Mouse (Mus musculus) kidney, embryonic 14.5 days (tissue): Measurements from ENCODE around the gene Heatr6. TPM values are rescaled to one million over a fixed set of nuclear protein-coding genes. Genes with fewer than 3 reads are reported as not detected.

Source experiments
- ATAC-seq: fragments of 200-750 bp; cut with Nextera tagmentation; 2 replicates; pipeline ENCODE4 v1.8.0; 2017; ENCODE audit warnings: moderate number of reproducible peaks, mild to moderate bottlenecking, moderate TSS enrichment, moderate library complexity; ENCODE audit not compliant: low FRiP score, low TSS enrichment
- H3K27ac ChIP-seq: fragments of 300-500 bp; sonication (generic); 2 replicates; pipeline ENCODE4 v1.5.1; 2014; ENCODE audit warnings: low read depth, mild to moderate bottlenecking, low read length, moderate library complexity, mixed read lengths
- H3K27me3 ChIP-seq: fragments of 300-500 bp; sonication (generic); 2 replicates; pipeline ENCODE4 v1.6.1; 2014; ENCODE audit warnings: mild to moderate bottlenecking, low read length; ENCODE audit not compliant: control insufficient read depth, insufficient read depth
- H3K36me3 ChIP-seq: fragments of 300-500 bp; sonication (generic); 2 replicates; pipeline ENCODE4 v1.6.1; 2014; ENCODE audit warnings: low read length, mixed read lengths; ENCODE audit not compliant: control insufficient read depth, insufficient read depth
- H3K4me1 ChIP-seq: fragments of 300-500 bp; sonication (generic); 2 replicates; pipeline ENCODE4 v1.6.1; 2014; ENCODE audit warnings: low read length, mixed read lengths; ENCODE audit not compliant: control insufficient read depth, insufficient read depth
- H3K4me2 ChIP-seq: fragments of 300-500 bp; sonication (generic); replicated peaks from 2 replicates; pipeline ENCODE4 v1.6.1; 2014; ENCODE audit warnings: low read depth, mild to moderate bottlenecking, low read length
- H3K4me3 ChIP-seq: fragments of 300-500 bp; sonication (generic); 2 replicates; pipeline ENCODE4 v1.5.1; 2014; ENCODE audit warnings: mild to moderate bottlenecking, low read length
- H3K9ac ChIP-seq: fragments of 300-500 bp; sonication (generic); 2 replicates; pipeline ENCODE4 v1.6.1; 2014; ENCODE audit warnings: low read depth, mild to moderate bottlenecking, low read length, moderate library complexity
- H3K9me3 ChIP-seq: fragments of 300-500 bp; sonication (generic); 2 replicates; pipeline ENCODE4 v1.6.1; 2016; ENCODE audit warnings: low read length; ENCODE audit not compliant: control insufficient read depth
- WGBS: fragments of 180-500 bp; shearing (Covaris S2); extraction: QIAGEN DNeasy Blood & Tissue Kit; methylation state at CpG from one replicate; pipeline ENCODE4 v1.1.7; 2014; 5-methylcytosine and 5-hydroxymethylcytosine counted together
- polyA plus RNA-seq: library from polyadenylated mRNA; unstranded; fragments of >200 nt; fragmentation: Nextera tagmentation; extraction: Ambion mirVana; gene quantifications from 2 replicates; pipeline ENCODE4 v1.2.1, GENCODE M21; 2014

Gene Heatr6
- polyA plus RNA-seq, 1 experiment from 2014 or later, result 28.7 TPM

- no peak for ATAC-seq
- Histone ChIP-seq H3K4me2 (no peak overlapping the region), H3K4me3 (no peak overlapping the region), H3K27ac (no peak overlapping the region), H3K9me3 (no peaks in the 10 kb centered on the region), H3K4me1 (no peaks in the 10 kb centered on the region), H3K27me3 (no peaks in the 10 kb centered on the region), H3K36me3 (peaks cover 87% of the 10 kb centered on the region), H3K9ac (no peak overlapping the region)
- WGBS, result 92% methylated on average over 16 of the region's 16 CpGs
These were observed 20.2 kb downstream of the Heatr6 start for GRCm38 (mm10) chr11:83773691-83774090.

- Histone ChIP-seq H3K9ac (no peak overlapping the region), H3K4me3 (no peak overlapping the region), H3K27ac (no peak overlapping the region), H3K9me3 (no peaks in the 10 kb centered on the region), H3K27me3 (no peaks in the 10 kb centered on the region), H3K36me3 (peaks cover 87% of the 10 kb centered on the region), H3K4me2 (no peak overlapping the region), H3K4me1 (no peaks in the 10 kb centered on the region)
- 96% methylated on average over 11 of the region's 11 CpGs for WGBS
- no peak for ATAC-seq
These were observed 20.8 kb downstream of the Heatr6 start for GRCm38 (mm10) chr11:83774324-83774723.

GRCm38 (mm10) chr11:83776798-83777197, 23.3 kb downstream of the Heatr6 start:
- Histone ChIP-seq H3K4me3 (no peak overlapping the region), H3K9me3 (no peaks in the 10 kb centered on the region), H3K36me3 (peaks cover 89% of the 10 kb centered on the region), H3K4me1 (no peaks in the 10 kb centered on the region), H3K27me3 (no peaks in the 10 kb centered on the region), H3K4me2 (no peak overlapping the region), H3K9ac (no peak overlapping the region), H3K27ac (no peak overlapping the region)
- ATAC-seq, result no peak
- 93% methylated on average over 8 of the region's 8 CpGs for WGBS

GRCm38 (mm10) chr11:83783931-83784600, 30.6 kb downstream of the Heatr6 start:
- Histone ChIP-seq H3K4me3 (no peak overlapping the region), H3K9me3 (no peaks in the 10 kb centered on the region), H3K27ac (no peak overlapping the region), H3K4me2 (no peak overlapping the region), H3K27me3 (no peaks in the 10 kb centered on the region), H3K9ac (no peak overlapping the region), H3K4me1 (no peaks in the 10 kb centered on the region), H3K36me3 (peaks cover 38% of the 10 kb centered on the region)
- no peak for ATAC-seq
- 82% methylated on average over 14 of the region's 14 CpGs for WGBS

- no peak; the same call in 1 of the 2 replicates for ATAC-seq
- Histone ChIP-seq H3K9ac (no peak overlapping the region), H3K27ac (no peak overlapping the region), H3K27me3 (no peaks in the 10 kb centered on the region), H3K36me3 (peaks cover 32% of the 10 kb centered on the region), H3K9me3 (no peaks in the 10 kb centered on the region), H3K4me1 (no peaks in the 10 kb centered on the region), H3K4me3 (no peak overlapping the region), H3K4me2 (no peak overlapping the region)
- WGBS, result 79% methylated on average over 2 of the region's 2 CpGs
These were observed 31.2 kb downstream of the Heatr6 start for GRCm38 (mm10) chr11:83784661-83785060.

GRCm38 (mm10) chr11:83785366-83785765, 31.9 kb downstream of the Heatr6 start:
- H3K27ac ChIP-seq, result no peak overlapping the region
- H3K9me3 ChIP-seq, result no peaks in the 10 kb centered on the region
- ATAC-seq, result 0 out of 2 replicates have a peak, but pooled peaks have one; percentile 60
- no peaks in the 10 kb centered on the region for H3K4me1 ChIP-seq
- WGBS, result 8% methylated on average over 2 of the region's 2 CpGs
- H3K27me3 ChIP-seq, result no peaks in the 10 kb centered on the region
- H3K36me3 ChIP-seq, result peaks cover 25% of the 10 kb centered on the region
- H3K4me2 ChIP-seq, result no peak overlapping the region
- H3K9ac ChIP-seq, result no peak overlapping the region
- no peak overlapping the region for H3K4me3 ChIP-seq

- Histone ChIP-seq H3K4me3 (no peak overlapping the region), H3K27me3 (no peaks in the 10 kb centered on the region), H3K9ac (no peak overlapping the region), H3K36me3 (peaks cover 10% of the 10 kb centered on the region), H3K27ac (peak overlapping the region; percentile 27; the same call in 1 of the 2 replicates), H3K9me3 (no peaks in the 10 kb centered on the region), H3K4me2 (no peak overlapping the region), H3K4me1 (no peaks in the 10 kb centered on the region)
- ATAC-seq, result peak; percentile 28; the same call in 1 of the 2 replicates
- 55% methylated on average over 4 of the region's 4 CpGs for WGBS
These were observed 33.3 kb downstream of the Heatr6 start for GRCm38 (mm10) chr11:83786835-83787234.

GRCm38 (mm10) chr11:83787401-83788021, 34.0 kb downstream of the Heatr6 start:
- no peak for ATAC-seq
- no peak overlapping the region for H3K4me3 ChIP-seq
- H3K4me1 ChIP-seq, result no peaks in the 10 kb centered on the region
- H3K27me3 ChIP-seq, result no peaks in the 10 kb centered on the region
- H3K9me3 ChIP-seq, result no peaks in the 10 kb centered on the region
- no peak overlapping the region for H3K9ac ChIP-seq
- peak overlapping the region; percentile 27; the same call in 1 of the 2 replicates for H3K27ac ChIP-seq
- 81% methylated on average over 15 of the region's 15 CpGs for WGBS
- peaks cover 7% of the 10 kb centered on the region for H3K36me3 ChIP-seq
- H3K4me2 ChIP-seq, result no peak overlapping the region

GRCm38 (mm10) chr11:83788331-83788730, 34.8 kb downstream of the Heatr6 start:
- Histone ChIP-seq H3K4me2 (no peak overlapping the region), H3K9ac (no peak overlapping the region), H3K9me3 (no peaks in the 10 kb centered on the region), H3K36me3 (no peaks in the 10 kb centered on the region; the same call in 1 of the 2 replicates), H3K4me1 (0 out of 2 replicates have a peak, but pooled peaks cover 5% of the 10 kb centered on the region), H3K27me3 (no peaks in the 10 kb centered on the region), H3K27ac (no peak overlapping the region), H3K4me3 (no peak overlapping the region)
- WGBS, result 45% methylated on average over 8 of the region's 8 CpGs
- 0 out of 2 replicates have a peak, but pooled peaks have one; percentile 14 for ATAC-seq
